Mouse (Mus musculus): ENCODE measurements around the gene Ldb2.

- TF ChIP-seq TAL1 (IDR thresholded peaks at IDR 0.05; ENCODE audit: low read length) = no peak
- no peak for TF ChIP-seq GATA1 (IDR thresholded peaks at IDR 0.05; ENCODE audit: low read length)
These were observed 74.0 kb downstream of the Ldb2 start for GRCm38 (mm10) chr5:44725501-44725900.
